Mouse (Mus musculus) layer of hippocampus, postnatal 10 days (tissue): ENCODE data around the gene Atxn7l2. TPM values are rescaled to one million over a fixed set of nuclear protein-coding genes. Genes with fewer than 3 reads are reported as not detected.

Experiments
- DNase-seq, 2 experiments: peaks; one replicate each; pipeline ENCODE4 v3.0.0; 2021; ENCODE audit warnings: low spot score in 2 of 2
- total RNA-seq, 2 experiments: library from RNA; stranded (reverse); gene quantifications; 2 replicates each; pipeline ENCODE4 v1.2.3; 2021

Atxn7l2 gene
- total RNA-seq, 2 experiments from 2014 or later = 21.1 to 26.1 TPM

GRCm38 (mm10) chr3:108206731-108207375 is 3.9 kb downstream of the Atxn7l2 start:
- DNase-seq = peak in 1 of 2 experiments; percentile 23

- no peak for DNase-seq
These were observed 5.1 kb downstream of the Atxn7l2 start for GRCm38 (mm10) chr3:108205601-108206000.

- DNase-seq = peak in 1 of 2 experiments; percentile 6
These were observed 6.3 kb downstream of the Atxn7l2 start for GRCm38 (mm10) chr3:108204470-108204869.

- peak; percentile 86 for DNase-seq
These were observed 7.0 kb downstream of the Atxn7l2 start for GRCm38 (mm10) chr3:108203621-108204325.

GRCm38 (mm10) chr3:108203212-108203611 is 7.5 kb downstream of the Atxn7l2 start:
- no peak for DNase-seq

GRCm38 (mm10) chr3:108202506-108202905 is 8.2 kb downstream of the Atxn7l2 start:
- no peak for DNase-seq

GRCm38 (mm10) chr3:108200329-108201323 is 10.1 kb downstream of the Atxn7l2 start, which contains the start of gene Cyb561d1:
Cyb561d1 (minus strand) TSS chr3:108201212.
- peak; percentile 88 to 94 for DNase-seq

GRCm38 (mm10) chr3:108199231-108199630 is 11.5 kb downstream of the Atxn7l2 start:
- no peak for DNase-seq

GRCm38 (mm10) chr3:108197066-108197497 is 13.7 kb downstream of the Atxn7l2 start:
- peak; percentile 72 to 76 for DNase-seq

GRCm38 (mm10) chr3:108195941-108196590 is 14.7 kb downstream of the Atxn7l2 start:
- DNase-seq = peak; percentile 61 to 66

GRCm38 (mm10) chr3:108195287-108195686 is 15.4 kb downstream of the Atxn7l2 start:
- DNase-seq = no peak

GRCm38 (mm10) chr3:108193686-108194085 is 17.0 kb downstream of the Atxn7l2 start:
- no peak for DNase-seq

- no peak for DNase-seq
These were observed 20.8 kb downstream of the Atxn7l2 start for GRCm38 (mm10) chr3:108189897-108190296.

- DNase-seq = no peak
These were observed 21.8 kb downstream of the Atxn7l2 start for GRCm38 (mm10) chr3:108188716-108189490.

- peak; percentile 19 to 32 for DNase-seq
These were observed 23.5 kb downstream of the Atxn7l2 start for GRCm38 (mm10) chr3:108187111-108187795.

GRCm38 (mm10) chr3:108186098-108187047 is 24.4 kb downstream of the Atxn7l2 start, which contains the start of gene Amigo1:
Amigo1 (plus strand) TSS chr3:108186335.
- peak; percentile 37 to 61 for DNase-seq

- DNase-seq = no peak
These were observed 25.2 kb downstream of the Atxn7l2 start for GRCm38 (mm10) chr3:108185460-108186097.

- no peak for DNase-seq
These were observed 26.0 kb downstream of the Atxn7l2 start for GRCm38 (mm10) chr3:108184742-108185141.
